Mouse (Mus musculus) left cerebral cortex, adult 18-20 months (tissue): ENCODE measurements around the gene Rgma. TPM values are rescaled to one million over a fixed set of nuclear protein-coding genes. Genes with fewer than 3 reads are reported as not detected.

Source experiments
- DNase-seq, 2 experiments: peaks; one replicate each; pipeline ENCODE4 v3.0.0; 2021 to 2022; ENCODE audit warnings: low spot score in 2 of 2, mixed read lengths in 1 of 2
- total RNA-seq, 2 experiments: library from RNA; stranded (reverse); gene quantifications; 2 replicates each; pipeline ENCODE4 v1.2.3; 2021

The Rgma gene
- total RNA-seq, 2 experiments from 2014 or later, result 51.3 to 55.2 TPM

DNA sequence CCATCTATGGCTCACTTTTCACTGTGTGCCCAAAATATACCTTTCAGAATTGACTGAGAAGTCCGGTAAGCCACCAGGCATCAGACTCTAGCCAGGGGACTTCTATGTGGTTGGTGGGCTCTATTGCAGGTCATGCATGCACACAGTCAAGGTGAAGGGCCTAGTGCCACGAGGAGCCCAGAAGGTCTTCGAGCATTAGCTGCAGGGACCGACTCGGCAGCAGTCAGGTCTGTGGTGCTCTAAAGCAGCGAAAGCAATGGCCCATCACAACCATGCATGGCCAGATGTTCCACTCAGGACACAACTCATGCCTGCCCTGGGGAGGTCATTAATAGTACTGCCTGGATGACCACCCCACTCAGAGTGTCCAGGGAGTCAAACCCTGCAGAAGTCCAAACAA, 52.5 kb downstream of the Rgma start:
- DNase-seq, result no peak

GRCm38 (mm10) chr7:73428525-73428924, 53.2 kb downstream of the Rgma start:
- DNase-seq, result no peak

GRCm38 (mm10) chr7:73433637-73434335, 58.5 kb downstream of the Rgma start:
- DNase-seq, result no peak

DNA sequence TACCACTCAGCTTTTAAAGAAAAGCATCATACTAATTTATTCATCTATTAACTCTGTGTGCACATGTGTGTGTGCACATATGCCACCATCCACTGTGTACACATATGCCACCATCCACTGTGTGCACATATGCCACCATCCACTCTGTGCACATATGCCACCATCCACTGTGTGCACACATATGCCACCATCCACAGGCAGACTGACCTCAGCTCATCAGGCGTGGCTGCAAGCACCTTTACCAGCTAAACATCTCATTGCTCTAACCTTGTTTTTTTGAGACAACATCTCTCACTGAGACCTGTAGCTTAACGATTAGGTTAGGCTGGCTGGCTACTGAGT, 59.0 kb downstream of the Rgma start:
- DNase-seq, result no peak

DNA sequence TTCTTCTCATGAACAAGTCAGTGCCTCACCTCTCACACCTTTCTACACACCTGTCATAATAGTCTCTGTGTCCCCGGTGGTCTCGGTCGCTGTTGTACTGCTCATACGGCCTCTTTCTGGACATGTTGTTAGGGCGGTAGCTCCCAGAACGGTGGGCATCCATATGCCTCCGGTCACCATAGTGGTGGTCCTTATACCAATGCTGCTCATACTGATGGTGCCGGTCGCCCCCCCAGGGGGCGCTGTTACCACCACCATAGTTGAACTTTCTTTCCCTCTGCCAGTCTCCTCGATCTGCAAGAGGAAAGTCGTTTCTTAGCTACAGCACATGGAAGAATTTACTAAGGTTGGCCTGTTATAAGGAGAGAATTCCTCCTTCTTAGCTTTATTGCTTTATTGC, 60.4 kb downstream of the Rgma start:
- no peak for DNase-seq

- DNase-seq, result no peak
Measured at GRCm38 (mm10) chr7:73441802-73442201, 66.5 kb downstream of the Rgma start.

DNA sequence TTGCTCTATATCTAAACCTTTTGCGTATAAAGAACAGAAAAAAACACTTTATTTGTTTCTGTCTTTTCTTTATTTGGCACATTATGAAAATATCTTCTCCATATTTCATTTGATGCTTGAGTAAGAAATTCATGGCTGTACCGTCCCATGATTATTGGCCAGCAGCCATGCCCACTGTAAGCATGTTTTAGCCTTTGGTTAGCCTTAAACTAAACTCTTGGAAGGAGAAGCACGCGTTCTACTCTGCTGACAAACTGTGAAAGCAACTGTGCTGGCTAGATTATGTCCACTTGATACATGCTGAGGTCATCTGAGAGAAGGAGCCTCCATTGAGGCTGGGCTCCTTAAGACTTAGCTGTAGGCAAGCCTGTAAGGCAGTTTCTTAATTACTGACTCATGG, 66.9 kb downstream of the Rgma start:
- no peak for DNase-seq

- DNase-seq, result no peak
Measured at GRCm38 (mm10) chr7:73451594-73451993, 76.3 kb downstream of the Rgma start.

DNA sequence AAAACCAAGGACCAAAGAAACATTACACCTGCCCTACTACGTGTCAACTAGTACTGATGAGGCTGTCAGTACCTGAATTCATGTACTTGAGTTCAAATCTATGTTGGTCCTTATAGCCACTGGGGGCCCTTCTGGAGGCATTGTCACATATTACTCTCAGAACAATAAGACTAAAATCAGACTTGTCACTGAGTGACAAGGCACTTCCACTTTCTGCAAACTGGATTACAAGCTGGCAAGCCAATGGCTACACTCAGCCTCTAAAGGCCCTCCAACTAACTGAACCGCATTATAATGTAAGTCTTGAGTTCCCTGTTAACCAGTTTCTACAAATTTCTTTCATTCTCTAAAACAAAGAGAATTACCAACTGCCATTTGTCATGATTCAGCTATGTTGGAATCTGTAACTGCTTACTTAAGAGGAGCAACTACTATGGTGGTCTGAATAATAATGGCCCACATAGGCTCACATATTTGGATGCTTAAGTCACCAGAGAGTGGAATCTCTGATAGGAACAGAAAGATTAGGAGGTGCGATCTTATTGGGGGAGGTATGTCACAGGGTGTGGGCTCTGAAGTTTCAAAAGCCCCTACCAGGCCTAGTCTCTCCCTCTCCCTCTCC, 77.0 kb downstream of the Rgma start:
- DNase-seq, result no peak

DNA sequence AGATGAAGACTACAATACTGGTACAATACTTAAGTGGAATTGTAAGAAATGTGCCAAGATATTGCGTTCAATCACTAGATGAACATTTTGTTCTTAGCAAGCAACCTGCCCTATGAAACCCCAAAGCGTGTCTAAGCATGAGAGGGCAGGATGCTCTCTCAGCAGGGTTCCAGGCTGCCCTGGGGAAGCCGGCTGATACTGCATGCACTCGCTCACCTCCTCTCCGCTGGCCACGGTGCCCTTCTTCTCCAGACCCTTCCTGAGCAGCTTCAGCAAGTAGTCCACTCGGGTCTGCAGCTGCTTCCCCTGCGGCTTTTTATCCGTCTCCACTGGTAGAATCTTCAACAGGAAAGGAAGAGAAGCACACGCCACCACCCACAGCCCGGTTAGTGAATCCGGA, 78.8 kb downstream of the Rgma start:
- no peak for DNase-seq

DNA sequence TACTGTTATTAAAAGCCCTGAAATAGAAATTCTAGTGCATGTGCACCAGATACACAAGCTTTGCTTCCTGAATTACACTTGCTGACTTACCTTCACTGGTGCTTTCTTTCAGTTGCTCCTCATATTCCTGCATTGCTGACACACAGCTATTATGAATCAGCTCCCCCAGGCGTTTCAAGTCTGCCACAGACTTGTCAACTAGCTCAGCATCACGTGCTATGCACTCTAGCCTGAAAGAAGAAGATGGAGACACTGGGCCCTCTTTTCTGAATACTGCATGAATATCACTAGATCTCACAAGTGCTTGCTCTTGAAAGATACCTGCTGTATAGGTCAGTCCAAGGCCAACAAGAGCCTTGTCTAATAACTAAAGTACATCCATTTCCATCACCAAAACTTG, 88.2 kb downstream of the Rgma start:
- DNase-seq, result no peak

DNA sequence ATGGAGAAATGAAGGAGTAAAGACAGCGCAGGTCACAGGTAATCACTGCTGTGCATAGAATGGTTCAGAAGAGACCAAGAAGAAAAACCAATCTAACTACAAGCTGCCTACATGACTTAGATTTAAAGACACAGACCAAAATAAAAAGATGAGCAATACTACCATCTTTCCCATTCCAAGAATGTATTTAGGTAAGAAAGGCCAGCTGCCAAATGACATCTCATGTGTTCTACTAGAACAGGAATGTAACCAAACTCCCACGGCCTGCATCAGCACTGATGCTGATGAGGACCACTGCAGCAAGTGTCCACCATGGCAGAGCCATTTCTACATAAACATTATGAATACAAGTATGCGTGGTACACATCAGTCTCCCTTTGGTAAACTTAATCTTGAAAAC, 92.4 kb downstream of the Rgma start:
- DNase-seq, result peak in 1 of 2 experiments; percentile 39

Other genes starting within 250 kb of the Rgma start
- gene Chd2, start 166.3 kb downstream of the Rgma start, total RNA-seq, result 10 to 100 TPM; 50.2 to 57.2 TPM